Mouse (Mus musculus) spleen, adult 18-20 months (tissue): ENCODE data around the gene Tacc3.

Experiments used
- DNase-seq, 2 experiments: peaks; one replicate each; pipeline ENCODE4 v3.0.0; 2022; ENCODE audit warnings: mixed read lengths in 2 of 2

Tacc3 gene

GRCm38 (mm10) chr5:33694848-33695717, 37.2 kb downstream of the Tacc3 start:
- DNase-seq: peak in 1 of 2 experiments; percentile 14

DNA sequence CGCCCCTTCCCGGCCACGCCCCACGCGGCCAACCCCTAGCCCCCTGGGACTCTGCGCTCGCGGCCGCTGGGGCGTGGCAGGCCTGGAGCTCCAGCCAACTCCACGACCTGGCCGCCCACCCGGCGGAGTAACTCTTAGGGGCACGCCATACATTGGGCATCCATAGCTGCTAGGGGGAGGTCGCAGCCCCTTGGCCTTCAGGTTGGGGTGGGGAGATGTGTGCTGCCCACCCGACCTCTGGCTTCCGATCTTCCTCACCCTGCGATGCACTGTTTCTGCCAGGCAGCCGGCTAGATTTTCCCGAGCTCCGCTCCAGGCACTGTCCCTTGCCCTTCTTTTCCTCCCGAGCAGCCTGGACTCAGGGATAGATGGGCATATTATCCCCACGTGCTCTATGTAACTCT, 37.8 kb downstream of the Tacc3 start:
- no peak for DNase-seq

DNA sequence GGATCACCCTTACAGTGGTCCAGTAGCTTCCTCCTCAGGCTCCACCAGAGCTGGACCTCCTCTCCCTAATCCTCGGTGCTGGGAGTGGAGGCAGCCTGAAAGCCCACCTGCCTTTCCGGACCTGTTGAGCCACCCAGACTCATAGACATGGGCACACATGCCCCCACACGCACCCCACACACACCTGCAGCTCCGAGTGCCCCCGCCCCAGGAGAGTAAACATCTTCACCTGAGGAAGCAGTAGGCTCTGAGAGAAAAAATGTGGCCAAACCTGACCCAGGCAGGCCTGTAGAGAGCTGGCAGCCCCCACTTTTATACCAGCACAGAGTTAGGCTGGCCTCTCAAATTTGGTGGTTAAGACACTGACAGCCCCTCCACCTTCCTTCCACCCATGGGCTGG, 38.5 kb downstream of the Tacc3 start:
- DNase-seq: no peak

GRCm38 (mm10) chr5:33697534-33697933, 39.6 kb downstream of the Tacc3 start:
- no peak for DNase-seq

- DNase-seq: no peak
These were observed 40.1 kb downstream of the Tacc3 start for GRCm38 (mm10) chr5:33697947-33698512.

DNA sequence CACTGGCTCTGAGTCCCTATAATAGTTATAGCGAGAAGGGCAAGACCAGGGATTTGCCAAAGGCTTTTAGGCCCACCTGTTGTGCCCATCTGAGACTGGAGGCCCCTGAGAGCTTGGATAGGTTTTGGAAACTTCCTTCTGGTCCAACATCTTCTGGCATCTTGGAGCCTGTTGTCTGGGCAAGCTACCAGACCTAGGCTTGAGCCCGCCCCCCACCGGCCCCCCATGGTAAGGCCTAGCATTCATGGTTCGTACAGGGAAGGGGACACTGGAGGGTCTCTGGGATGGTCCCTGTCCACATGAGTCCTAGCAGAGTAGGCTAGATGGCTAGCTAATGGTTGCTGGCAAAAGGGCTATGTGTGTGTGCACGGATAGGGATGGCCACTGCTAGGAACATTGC, 40.7 kb downstream of the Tacc3 start:
- no peak for DNase-seq

DNA sequence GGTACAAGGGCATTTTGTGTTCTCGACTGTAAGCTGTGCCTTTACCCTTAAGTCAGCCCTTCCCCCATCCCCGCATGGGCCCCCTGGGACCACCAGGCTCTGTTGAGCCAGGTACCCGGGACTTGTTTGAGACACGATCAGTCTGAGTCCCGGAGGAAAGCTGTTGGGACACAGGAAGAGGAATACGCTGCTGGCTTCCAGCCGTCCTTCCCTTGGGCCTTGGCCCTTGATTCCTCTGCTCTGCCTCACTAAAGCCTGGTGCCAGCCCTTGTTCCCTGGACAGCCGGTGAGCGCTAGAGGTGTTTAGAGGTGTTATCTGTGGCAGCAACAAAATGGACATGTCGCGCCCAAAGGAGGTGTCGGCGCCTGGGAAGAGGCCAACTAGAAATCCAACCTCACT, 42.1 kb downstream of the Tacc3 start:
- no peak for DNase-seq

DNA sequence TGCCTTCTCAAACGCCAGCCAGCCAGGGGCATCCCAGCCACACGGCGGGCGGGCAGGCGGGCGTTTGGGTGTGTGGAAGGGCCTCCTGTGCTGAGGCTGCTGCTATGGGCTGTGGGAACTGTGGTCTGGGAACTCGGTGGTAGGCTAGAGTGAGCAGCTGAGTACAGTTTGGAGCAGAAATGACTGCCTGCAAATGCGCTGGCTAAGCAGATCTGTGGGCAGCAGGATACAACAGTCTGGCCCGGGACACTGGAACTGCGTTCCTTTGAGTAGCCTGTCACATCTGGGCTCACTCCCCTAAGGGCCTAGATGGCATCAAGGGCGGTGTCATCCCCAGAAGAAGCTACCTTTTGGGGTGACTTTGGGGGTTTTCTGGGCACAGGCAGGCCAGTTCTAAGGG, 43.9 kb downstream of the Tacc3 start:
- no peak for DNase-seq

- no peak for DNase-seq
These were observed 46.1 kb downstream of the Tacc3 start for GRCm38 (mm10) chr5:33703999-33704398.

DNA sequence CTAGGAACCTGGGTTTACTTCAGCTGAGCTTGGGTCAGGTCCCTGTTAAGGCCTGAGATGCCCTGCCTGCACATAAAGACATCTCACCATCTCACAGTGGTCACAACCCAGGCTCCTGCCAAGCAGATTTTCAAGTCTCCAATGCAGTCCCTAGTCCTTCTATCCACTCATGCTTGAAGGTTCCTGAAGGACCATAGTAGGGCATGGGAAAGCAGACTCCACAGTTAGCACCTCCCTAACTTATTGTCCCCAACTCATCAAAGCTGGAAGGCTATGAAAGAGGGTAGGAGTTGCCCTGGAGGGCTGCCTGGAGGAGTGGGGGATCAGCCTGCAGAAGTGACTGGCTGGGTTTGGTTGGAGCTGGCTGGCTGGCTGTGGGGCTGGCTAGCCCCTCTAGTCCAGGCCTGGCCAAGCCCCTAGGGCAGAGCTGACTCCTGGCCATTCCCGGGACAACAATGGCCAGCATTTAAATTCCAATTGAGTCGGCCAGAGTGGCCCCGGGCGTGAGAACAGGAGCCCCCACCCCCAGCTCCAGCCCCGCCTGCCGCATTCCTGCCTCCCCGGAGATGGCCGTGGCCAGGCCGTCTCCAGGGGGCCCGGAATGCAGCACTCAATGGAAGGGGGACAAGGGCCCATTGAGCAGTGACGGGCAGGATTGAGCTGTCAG, 47.1 kb downstream of the Tacc3 start:
- no peak for DNase-seq

DNA sequence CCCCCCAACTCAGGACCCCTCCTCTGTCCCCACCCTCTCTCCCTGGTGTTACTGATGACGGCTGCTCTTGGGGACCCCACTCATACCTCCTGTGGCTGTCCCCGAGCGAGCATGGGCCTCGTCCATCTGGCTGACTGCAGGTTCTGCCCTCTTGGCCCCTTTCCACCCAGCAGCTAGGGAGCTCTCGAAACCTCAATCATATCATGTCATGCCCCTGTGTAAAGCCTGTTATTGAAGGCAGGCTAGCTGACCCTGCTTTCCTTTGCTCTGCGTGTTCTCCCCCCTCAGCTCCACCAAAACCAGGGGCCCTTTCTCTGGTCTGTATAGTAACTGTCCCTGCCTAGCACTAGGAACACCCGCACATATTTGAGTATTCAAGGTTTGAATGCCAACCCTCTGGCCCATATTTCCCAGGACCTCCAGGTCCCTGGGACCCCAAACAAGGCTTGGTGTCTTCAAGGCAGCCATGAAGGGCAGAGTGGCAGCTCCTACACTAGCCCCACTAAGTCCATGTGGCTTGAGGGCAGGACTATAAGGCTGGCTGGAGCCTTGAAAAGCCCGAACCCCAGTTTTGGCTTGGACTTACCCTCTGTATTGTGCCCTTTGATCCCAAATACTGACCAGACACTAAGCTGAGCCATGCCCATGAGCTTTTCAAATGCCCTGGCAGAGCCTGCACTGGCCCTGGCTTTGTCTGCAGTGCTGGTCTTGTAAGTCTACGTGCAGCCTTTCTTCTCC, 47.9 kb downstream of the Tacc3 start:
- DNase-seq: no peak

DNA sequence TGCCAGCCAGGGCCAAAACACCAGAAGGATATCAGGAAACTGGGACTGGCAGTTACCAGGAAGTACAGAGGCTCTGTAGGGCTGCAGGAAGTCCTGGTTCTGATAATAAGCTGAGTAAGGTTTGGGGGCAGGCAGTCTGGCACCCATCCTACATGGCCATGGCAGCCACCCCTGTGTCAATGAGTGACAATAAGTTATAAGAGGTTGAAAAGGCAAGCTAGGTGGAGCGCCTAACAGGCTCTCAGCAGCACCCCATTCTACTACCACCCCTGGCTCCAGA, 48.4 kb downstream of the Tacc3 start:
- DNase-seq: no peak

GRCm38 (mm10) chr5:33707163-33707562, 49.2 kb downstream of the Tacc3 start:
- no peak for DNase-seq

DNA sequence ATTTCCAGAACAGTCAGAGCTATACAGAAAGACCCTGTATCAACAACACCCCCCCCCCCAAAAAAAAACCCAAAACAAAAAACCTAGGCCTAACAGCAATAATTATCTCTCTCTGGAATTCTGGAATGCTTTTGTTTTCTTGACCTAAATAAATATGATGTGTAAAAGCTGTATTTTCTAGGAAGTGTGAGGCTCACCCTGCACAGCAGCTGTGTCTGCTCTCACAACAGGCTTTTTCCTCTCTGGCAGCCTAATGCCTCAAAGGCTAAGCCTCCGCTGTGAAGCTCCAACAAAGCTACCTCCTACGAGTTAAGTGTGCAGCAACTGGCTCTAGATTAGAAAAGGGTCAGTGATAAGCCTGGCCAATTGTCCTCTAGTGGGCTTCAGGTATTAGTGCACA, 51.1 kb downstream of the Tacc3 start:
- DNase-seq: no peak

- no peak for DNase-seq
These were observed 54.6 kb downstream of the Tacc3 start for GRCm38 (mm10) chr5:33712550-33712949.

DNA sequence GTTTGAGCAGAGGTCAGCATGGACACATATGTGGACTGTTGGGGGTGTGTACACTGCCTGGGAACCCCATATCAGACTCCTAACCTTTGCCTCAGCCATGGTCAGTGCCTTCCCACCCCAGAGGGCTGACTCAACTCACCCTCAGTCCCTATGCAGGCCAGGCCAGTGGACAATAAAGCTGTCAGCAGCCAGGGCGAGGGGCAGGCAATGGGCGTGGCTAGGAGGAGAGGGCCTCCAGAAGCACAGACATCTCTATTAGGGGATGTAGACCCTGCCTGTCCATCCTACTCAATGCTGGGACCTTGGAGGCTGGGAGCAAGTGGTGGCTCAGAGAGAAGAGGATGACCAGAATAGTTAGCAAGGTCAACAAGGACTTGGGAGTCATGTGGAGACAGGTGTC, 57.3 kb downstream of the Tacc3 start:
- DNase-seq: no peak

DNA sequence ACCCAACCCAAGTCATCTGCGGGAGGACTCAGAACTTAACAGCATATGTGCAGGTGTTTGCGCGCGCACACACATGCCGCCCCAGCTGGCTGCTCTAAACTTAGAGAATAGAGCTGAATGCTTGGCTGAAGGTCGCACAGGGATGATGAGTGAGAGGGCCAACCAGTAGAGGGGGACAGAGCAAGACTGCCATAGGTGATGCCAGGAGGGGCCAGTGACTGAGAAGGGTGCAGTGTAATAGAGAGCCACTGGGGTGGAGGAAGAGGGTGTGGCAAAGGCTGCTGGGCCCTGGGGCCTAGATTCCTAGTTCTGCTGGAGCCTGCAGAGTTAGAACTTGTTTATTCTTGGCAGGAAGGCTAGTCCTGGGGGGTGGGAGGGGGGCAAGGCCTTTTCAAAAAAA, 58.5 kb downstream of the Tacc3 start:
- no peak for DNase-seq

GRCm38 (mm10) chr5:33718460-33718859, 60.5 kb downstream of the Tacc3 start:
- DNase-seq: no peak

DNA sequence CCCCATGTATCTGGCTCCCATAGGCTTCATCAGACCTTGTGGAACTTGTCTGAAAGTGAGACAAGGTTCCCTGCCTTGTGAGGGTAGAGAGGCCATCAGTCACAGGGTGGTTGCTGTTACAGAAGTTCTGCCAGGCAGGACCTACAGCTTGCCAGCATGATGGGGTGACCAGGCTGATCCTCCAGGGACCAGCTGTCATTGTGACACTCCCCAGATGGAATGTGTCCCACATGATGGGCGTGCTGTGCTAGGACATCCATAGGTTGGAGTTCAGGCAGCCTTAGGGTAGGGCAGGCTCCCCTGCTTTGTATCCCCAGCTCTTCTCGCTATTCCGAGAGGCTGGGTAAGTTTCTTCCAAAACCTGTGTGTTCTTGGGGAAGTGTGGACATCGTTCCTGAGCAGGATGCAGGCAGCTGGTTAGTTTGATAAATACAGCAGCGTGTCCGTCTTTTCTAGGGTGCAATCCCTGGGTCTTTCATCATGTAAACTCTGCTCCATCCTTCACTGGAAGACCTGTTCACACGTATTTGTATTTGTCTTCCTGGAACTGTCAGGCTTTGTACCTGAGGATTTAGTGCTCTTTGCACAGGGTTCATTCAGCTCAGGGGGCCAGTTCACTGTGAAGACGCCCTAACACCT, 63.0 kb downstream of the Tacc3 start:
- DNase-seq: no peak

GRCm38 (mm10) chr5:33721541-33722265, 63.8 kb downstream of the Tacc3 start, which contains the start of gene Fgfr3:
Gene Fgfr3 (plus strand): TSS chr5:33721674.
- DNase-seq: peak; percentile 32 to 46

DNA sequence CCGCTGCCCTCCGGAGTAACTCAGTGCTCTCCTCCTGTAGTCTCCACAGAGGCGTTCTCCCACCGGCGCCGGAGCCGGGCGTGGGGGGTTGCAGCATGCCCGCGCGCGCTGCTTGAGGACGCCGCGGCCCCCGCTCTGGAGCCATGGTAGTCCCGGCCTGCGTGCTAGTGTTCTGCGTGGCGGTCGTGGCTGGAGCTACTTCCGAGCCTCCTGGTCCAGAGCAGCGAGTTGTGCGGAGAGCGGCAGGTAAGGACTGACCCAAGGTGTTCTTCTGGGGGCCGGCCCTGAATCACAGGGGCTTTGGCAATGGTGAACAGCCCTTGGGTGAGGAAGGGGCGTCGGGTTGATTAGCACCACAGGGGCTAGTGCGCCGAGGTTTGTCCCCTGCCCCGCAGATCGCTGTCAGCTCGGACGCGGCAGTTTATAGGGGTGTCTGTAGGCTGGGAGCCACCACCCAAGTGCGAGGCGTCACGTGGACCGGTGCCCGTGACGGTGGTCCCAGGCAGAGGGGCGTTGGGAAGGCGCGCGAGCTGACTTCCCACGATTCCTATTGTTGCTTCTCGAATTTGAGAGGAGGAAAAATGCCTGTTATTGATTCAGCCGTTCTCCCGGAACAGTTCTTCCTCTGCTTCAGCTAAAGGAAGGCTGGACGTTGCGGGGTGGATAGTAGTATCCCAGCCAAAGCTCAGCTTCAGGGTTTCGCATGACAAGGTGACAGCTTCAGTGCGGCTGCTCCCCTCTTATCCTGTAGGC, 64.5 kb downstream of the Tacc3 start:
- no peak for DNase-seq
